Mouse (Mus musculus): ENCODE measurements around the gene a.

GRCm38 (mm10) chr2:154764828-154765497, 26.2 kb upstream of the a start:
- TF ChIP-seq POLR2A (IDR thresholded peaks at IDR 0.05; ENCODE audit: control insufficient read depth, low read depth, low read length) (no peak), CTCF (IDR thresholded peaks at IDR 0.05; ENCODE audit: control insufficient read depth, insufficient read depth, insufficient replicate concordance, low read depth, low read length) (no peak)
